Mouse (Mus musculus) megakaryocyte-erythroid progenitor cell, adult 5-6 weeks (primary cell): Measurements from ENCODE around the gene Rlbp1. TPM values are rescaled to one million over a fixed set of nuclear protein-coding genes. Genes with fewer than 3 reads are reported as not detected.

Experiments used
- ATAC-seq: replicated peaks from 2 replicates; pipeline ENCODE4 v1.8.0; 2016; ENCODE audit warnings: mild to moderate bottlenecking, inconsistent platforms; ENCODE audit not compliant: severe bottlenecking, poor library complexity, low FRiP score, low TSS enrichment
- total RNA-seq, 2 experiments: library from RNA; stranded (forward) in 1 of 2; stranded (reverse) in 1 of 2; fragments of 200-1000, 215-1000 nt in 1 of 2; fragments of >200 nt in 1 of 2; fragmentation: Nextera tagmentation in 1 of 2; gene quantifications; 2 replicates each; pipeline ENCODE4 v1.2.3; 2014 to 2017

The Rlbp1 gene
- total RNA-seq, 2 experiments from 2014 or later = not detected

- no peak for ATAC-seq
Observed at GRCm38 (mm10) chr7:79333419-79333818, 53.4 kb downstream of the Rlbp1 start.

GRCm38 (mm10) chr7:79331197-79331596, 55.7 kb downstream of the Rlbp1 start:
- ATAC-seq = no peak

GRCm38 (mm10) chr7:79328769-79329168, 58.1 kb downstream of the Rlbp1 start:
- ATAC-seq = no peak

Other genes with a start within 250 kb of the Rlbp1 start
- 5.3 and 13.3 TPM in 2 replicates for gene Mfge8, start 238.0 kb downstream of the Rlbp1 start, total RNA-seq (2014; fragmentation: Nextera tagmentation)
- gene Mfge8, start 238.0 kb downstream of the Rlbp1 start, total RNA-seq (2017) = 6.2 and 9.7 TPM in 2 replicates
- 23.6 and 25.4 TPM in 2 replicates for gene Abhd2, start 113.8 kb downstream of the Rlbp1 start, total RNA-seq (2014; fragmentation: Nextera tagmentation)
- gene Abhd2, start 113.8 kb downstream of the Rlbp1 start, total RNA-seq (2017) = 13.0 and 13.9 TPM in 2 replicates
- 19.0 and 19.5 TPM in 2 replicates for gene Fanci, start 4.9 kb upstream of the Rlbp1 start, total RNA-seq (2014; fragmentation: Nextera tagmentation)
- gene Fanci, start 4.9 kb upstream of the Rlbp1 start, total RNA-seq (2017) = 25.3 and 25.6 TPM in 2 replicates
- 41.8 and 77.5 TPM in 2 replicates for gene Polg, start 79.3 kb upstream of the Rlbp1 start, total RNA-seq (2014; fragmentation: Nextera tagmentation)
- gene Polg, start 79.3 kb upstream of the Rlbp1 start, total RNA-seq (2017) = 40.8 and 90.7 TPM in 2 replicates
- gene Rhcg, start 230.6 kb upstream of the Rlbp1 start, total RNA-seq (2014; fragmentation: Nextera tagmentation) = not detected in 2 replicates
- not detected in 2 replicates for gene Rhcg, start 230.6 kb upstream of the Rlbp1 start, total RNA-seq (2017)